ENCODE assay signal across 11 mouse cellular contexts in genomic region chr4:117645859-117646258, GRCm38 (mm10). TPM values are rescaled to one million over a fixed set of nuclear protein-coding genes. Genes with fewer than 3 reads are reported as not detected.
DNase-seq lines count a peak whose midpoint lies in the region; ATAC-seq lines count a peak whose summit lies in the region.
"Had no signal": no experiment of that assay in that cellular context is flagged by ENCODE, and none has a peak within 500 bp of the region (broad histone marks: within the 10 kb centered on the region; RNA-seq: fewer than 3 reads in every experiment).

No protein-coding gene starts in this region.

- no peaks in the 10 kb centered on the region for H3K9me3 ChIP-seq in heart, embryonic 10.5 days
- H3K9me3 ChIP-seq in forebrain, embryonic 14.5 days (replicated peaks; ENCODE audit: control insufficient read depth, low read length), result no peaks in the 10 kb centered on the region
- no peaks in the 10 kb centered on the region for H3K9me3 ChIP-seq in intestine, embryonic 15.5 days
- H3K9me3 ChIP-seq in neural tube, embryonic 14.5 days (ENCODE audit: control insufficient read depth, low read length), result no peaks in the 10 kb centered on the region
- H3K9me3 ChIP-seq: stomach, embryonic 15.5 days had no signal

- H3K9ac ChIP-seq in forebrain, embryonic 14.5 days (ENCODE audit: low read length), result 0 out of 2 replicates have a peak overlapping the region, but pooled peaks have one; percentile 48
- H3K9ac ChIP-seq in intestine, embryonic 15.5 days, result no peak overlapping the region
- no peak overlapping the region for H3K9ac ChIP-seq in neural tube, embryonic 14.5 days (replicated peaks; ENCODE audit: low read depth, low read length)
- H3K9ac ChIP-seq: stomach, embryonic 15.5 days had no signal

- H3K27me3 ChIP-seq in heart, embryonic 10.5 days (ENCODE audit: insufficient read depth, poor library complexity, severe bottlenecking), result no peaks in the 10 kb centered on the region
- H3K27me3 ChIP-seq in forebrain, embryonic 14.5 days (replicated peaks; ENCODE audit: control insufficient read depth, insufficient read depth, low read length), result no peaks in the 10 kb centered on the region
- H3K27me3 ChIP-seq in intestine, embryonic 15.5 days (replicated peaks), result no peaks in the 10 kb centered on the region
- no peaks in the 10 kb centered on the region for H3K27me3 ChIP-seq in neural tube, embryonic 14.5 days (ENCODE audit: control insufficient read depth, insufficient read depth, low read length)
- H3K27me3 ChIP-seq: stomach, embryonic 15.5 days had no signal

- peaks cover 23% of the 10 kb centered on the region for H3K36me3 ChIP-seq in heart, embryonic 10.5 days
- H3K36me3 ChIP-seq in forebrain, embryonic 14.5 days (ENCODE audit: control insufficient read depth, insufficient read depth, low read length), result 0 out of 2 replicates have a peak, but pooled peaks cover 4% of the 10 kb centered on the region
- no peaks in the 10 kb centered on the region for H3K36me3 ChIP-seq in intestine, embryonic 15.5 days
- H3K36me3 ChIP-seq in neural tube, embryonic 14.5 days (ENCODE audit: control insufficient read depth, insufficient read depth, low read length), result no peaks in the 10 kb centered on the region
- H3K36me3 ChIP-seq: stomach, embryonic 15.5 days had no signal

- peak; percentile 86 for DNase-seq in heart, adult 11 months
- no peak for DNase-seq in heart, embryonic 10.5 days (ENCODE audit: low spot score)
- DNase-seq in forebrain, embryonic 14.5 days (ENCODE audit: low spot score), result no peak
- no peak for DNase-seq in lung, postnatal 4 days
- no peak for DNase-seq in adrenal gland, postnatal 10 days
- DNase-seq in layer of hippocampus, adult 8-10 months (ENCODE audit: low spot score in 2 of 2), result no peak
- DNase-seq: kidney, adult 9 months; lung, adult 18-20 months had no signal

- ATAC-seq in forebrain, embryonic 14.5 days, result 0 out of 2 replicates have a peak, but pooled peaks have one; percentile 4
- peak; percentile 80 for ATAC-seq in intestine, embryonic 15.5 days
- no peak for ATAC-seq in neural tube, embryonic 14.5 days (ENCODE audit: low read depth)

- peaks cover 49% of the 10 kb centered on the region for H3K4me1 ChIP-seq in heart, embryonic 10.5 days
- H3K4me1 ChIP-seq in forebrain, embryonic 14.5 days (ENCODE audit: control insufficient read depth, insufficient read depth, low read length), result peaks cover 48% of the 10 kb centered on the region
- peaks cover 29% of the 10 kb centered on the region for H3K4me1 ChIP-seq in intestine, embryonic 15.5 days (replicated peaks)
- peaks cover 39% of the 10 kb centered on the region for H3K4me1 ChIP-seq in neural tube, embryonic 14.5 days (ENCODE audit: control insufficient read depth, insufficient read depth, low read length)
- H3K4me1 ChIP-seq: stomach, embryonic 15.5 days had no signal

- H3K4me2 ChIP-seq in forebrain, embryonic 14.5 days (ENCODE audit: low read length), result no peak overlapping the region
- H3K4me2 ChIP-seq in intestine, embryonic 15.5 days (replicated peaks), result no peak overlapping the region
- H3K4me2 ChIP-seq in neural tube, embryonic 14.5 days (ENCODE audit: low read depth, low read length), result no peak overlapping the region
- H3K4me2 ChIP-seq: stomach, embryonic 15.5 days had no signal

- H3K27ac ChIP-seq in heart, embryonic 10.5 days, result no peak overlapping the region
- H3K27ac ChIP-seq in forebrain, embryonic 14.5 days (ENCODE audit: low read depth, low read length), result peak overlapping the region; percentile 88
- H3K27ac ChIP-seq in intestine, embryonic 15.5 days, result peak overlapping the region; percentile 19; the same call in 1 of the 2 replicates
- H3K27ac ChIP-seq in neural tube, embryonic 14.5 days (ENCODE audit: low read depth, low read length), result peak overlapping the region; percentile 73; the same call in 1 of the 2 replicates
- H3K27ac ChIP-seq: stomach, embryonic 15.5 days had no signal

- WGBS in heart, embryonic 10.5 days, result 81% methylated on average over 2 of the region's 2 CpGs
- WGBS in forebrain, embryonic 14.5 days, result 70% methylated on average over 2 of the region's 2 CpGs
- WGBS in intestine, embryonic 15.5 days, result 51% methylated on average over 2 of the region's 2 CpGs
- WGBS in neural tube, embryonic 14.5 days, result 50% methylated on average over 2 of the region's 2 CpGs

- H3K4me3 ChIP-seq in heart, embryonic 10.5 days, result no peak overlapping the region
- no peak overlapping the region for H3K4me3 ChIP-seq in forebrain, embryonic 14.5 days (ENCODE audit: low read depth, low read length)
- H3K4me3 ChIP-seq in intestine, embryonic 15.5 days (replicated peaks), result no peak overlapping the region
- no peak overlapping the region for H3K4me3 ChIP-seq in neural tube, embryonic 14.5 days (ENCODE audit: low read depth, low read length)
- H3K4me3 ChIP-seq: stomach, embryonic 15.5 days had no signal

RNA-seq across cellular contexts. Expression of gene Dmap1, which starts 36.2 kb away (rescaled TPM):
- polyA plus RNA-seq in heart, embryonic 10.5 days (2016; fragmentation: Nextera tagmentation; extraction: Ambion mirVana), result 54.6 and 63.6 TPM in 2 replicates
- polyA plus RNA-seq in forebrain, embryonic 14.5 days (2014; fragmentation: Nextera tagmentation; extraction: Ambion mirVana), result 94.9 and 97.6 TPM in 2 replicates
- polyA plus RNA-seq in intestine, embryonic 15.5 days (2015; fragmentation: Nextera tagmentation; extraction: Ambion mirVana), result 44.8 and 46.5 TPM in 2 replicates
- 81.3 and 87.5 TPM in 2 replicates for polyA plus RNA-seq in neural tube, embryonic 14.5 days (2014; fragmentation: Nextera tagmentation; extraction: Ambion mirVana)
- total RNA-seq in adrenal gland, postnatal 10 days (2021), result 10 to 100 TPM; 25.6 to 29.6 TPM
- 10 to 100 TPM; 38.0 to 39.9 (median 39.4) TPM for total RNA-seq in layer of hippocampus, adult 8-10 months (2022)
